Mouse (Mus musculus) gastrocnemius, postnatal 10 days (tissue): ENCODE measurements around the gene Pcbd2. TPM values are rescaled to one million over a fixed set of nuclear protein-coding genes. Genes with fewer than 3 reads are reported as not detected.
A peak's percentile ranks its signal among the peaks of the same experiment; 100 is the strongest.
"Not testable (repeated sequence)": the region's sequence is repeated elsewhere in the genome, so short reads cannot be mapped to it uniquely, and the experiment has no call there.

Source experiments
- DNase-seq: peaks from one replicate; pipeline ENCODE4 v3.0.0; 2021; ENCODE audit warnings: mixed read lengths
- long read RNA-seq, 2 experiments: library from polyadenylated mRNA; stranded (forward); transcript quantifications; one replicate each; pipeline ENCODE4 v2.0.0; 2021
- total RNA-seq, 2 experiments: library from RNA; stranded (reverse); gene quantifications; 2 replicates each; pipeline ENCODE4 v1.2.3; 2021

Pcbd2 gene
- total RNA-seq: 10 to 100 TPM; 25.8 to 30.5 TPM
- long read RNA-seq, experiment 1, transcript Pcbd2-201 (4 exons, 544 nt): major isoform, 12 of 14 reads
- long read RNA-seq, experiment 1, partial matches to known transcripts: 0 of 14 reads
- long read RNA-seq, experiment 1, other reads (novel, unspliced or antisense): 2 of 14 reads
- long read RNA-seq, experiment 2, transcript Pcbd2-201 (4 exons, 544 nt): major isoform, 10 of 13 reads
- long read RNA-seq, experiment 2, partial matches to known transcripts: 1 of 13 reads
- long read RNA-seq, experiment 2, other reads (novel, unspliced or antisense): 2 of 13 reads

DNA sequence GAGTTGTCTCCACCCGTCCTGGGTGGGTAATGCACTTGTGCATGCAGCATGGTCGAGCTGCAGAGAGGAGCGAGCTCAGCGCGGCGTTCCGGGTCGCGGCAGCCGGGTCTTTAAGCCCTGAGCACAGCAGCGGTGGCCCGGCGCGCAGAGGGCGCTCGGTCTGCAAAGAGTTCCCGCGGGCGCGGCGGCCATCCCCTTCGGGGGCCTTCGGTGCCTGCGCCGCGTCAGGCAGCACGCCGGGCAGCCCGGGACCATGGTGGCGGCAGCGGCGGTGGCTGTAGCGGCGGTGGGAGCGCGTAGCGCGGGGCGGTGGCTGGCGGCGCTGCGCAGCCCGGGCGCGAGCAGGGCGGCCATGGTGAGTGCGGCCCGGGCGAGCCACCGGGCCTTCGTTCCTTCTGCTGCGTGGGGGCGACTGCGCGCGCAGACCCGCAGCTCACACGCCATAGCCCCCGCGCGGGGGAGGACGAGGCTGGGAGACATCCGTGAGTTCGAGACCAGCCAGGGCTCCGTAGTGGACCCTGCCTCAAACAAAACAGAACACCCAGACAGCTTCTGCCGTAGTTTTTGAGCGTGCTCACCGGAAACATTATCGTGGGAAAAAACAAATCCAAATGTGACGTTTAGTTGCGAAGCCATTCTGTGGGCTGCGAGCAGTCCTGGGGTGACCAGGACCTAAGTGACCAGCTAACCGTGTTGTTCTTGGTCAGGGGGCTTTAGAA is at the start of gene Pcbd2:
Pcbd2 (plus strand) TSS at position 249 of the 719 bp plus-strand sequence.
- DNase-seq: peak; percentile 84

GRCm38 (mm10) chr13:55682201-55682600 is 45.0 kb upstream of the Pcbd2 start:
- DNase-seq: no peak

- no peak for DNase-seq
Measured at GRCm38 (mm10) chr13:55683581-55683980, 43.6 kb upstream of the Pcbd2 start.

GRCm38 (mm10) chr13:55686107-55686633 is 41.0 kb upstream of the Pcbd2 start:
- DNase-seq: no peak

DNA sequence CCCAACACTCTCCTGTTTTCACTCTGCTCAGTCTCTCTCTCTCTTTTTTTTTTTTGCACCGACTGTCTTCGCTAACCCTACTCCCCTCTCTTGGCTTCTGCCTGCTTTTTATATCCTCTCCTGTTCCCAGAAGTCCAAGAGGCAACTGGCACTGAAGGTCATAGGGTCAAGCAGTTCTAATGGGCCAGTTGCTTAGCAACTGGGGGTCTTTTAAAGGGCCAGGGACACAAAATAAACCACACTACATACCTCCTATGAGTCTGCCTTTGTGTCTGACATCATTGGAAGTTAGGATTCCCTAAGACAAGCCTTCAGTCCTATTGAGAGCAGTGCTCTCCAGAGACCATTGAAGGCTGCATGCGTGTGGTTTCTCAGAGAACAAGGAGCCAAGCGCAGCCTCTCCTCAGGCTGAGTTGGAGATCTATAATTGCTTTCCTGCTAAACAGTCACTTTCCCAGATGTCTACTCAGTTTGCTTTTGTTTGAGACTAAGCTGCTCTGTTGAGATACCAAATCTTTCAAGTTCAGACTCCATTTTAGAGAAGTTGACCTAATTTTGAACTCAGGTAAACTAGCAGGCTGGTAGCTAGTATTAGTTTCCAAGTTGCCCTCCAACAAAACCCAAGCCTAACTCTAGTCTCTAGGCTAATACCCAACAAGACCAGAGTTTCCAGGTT is 39.1 kb upstream of the Pcbd2 start:
- no peak for DNase-seq

GRCm38 (mm10) chr13:55692535-55693242 is 34.5 kb upstream of the Pcbd2 start, which contains the start of gene B230219D22Rik:
Gene B230219D22Rik, plus strand, starts transcription at chr13:55693124.
- peak; percentile 92 for DNase-seq

DNA sequence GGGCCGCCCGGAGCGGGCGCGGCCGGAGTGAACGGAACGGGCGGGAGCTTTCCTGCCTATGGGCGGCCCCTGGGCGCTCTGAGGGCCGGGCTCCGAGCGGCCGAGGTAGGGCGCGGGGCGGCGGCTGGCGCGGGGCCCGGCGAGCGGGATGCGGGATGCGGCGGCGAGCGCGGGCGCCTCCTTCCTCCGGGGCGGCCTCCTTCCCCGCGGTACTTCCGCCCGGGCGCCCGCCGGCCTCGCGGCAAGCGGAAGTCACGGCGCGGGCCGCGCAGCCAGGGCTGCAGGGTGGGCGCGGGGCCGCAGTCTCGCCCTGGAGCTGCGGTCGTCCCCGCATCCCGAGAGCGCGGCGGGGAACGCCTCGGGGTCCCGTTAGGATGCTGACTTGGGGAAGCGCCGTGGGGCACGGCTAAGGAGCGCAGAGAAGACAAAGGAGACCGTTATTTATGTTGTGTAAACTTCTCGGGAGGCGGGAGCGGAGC is 33.9 kb upstream of the Pcbd2 start:
- DNase-seq: peak; percentile 68

GRCm38 (mm10) chr13:55694110-55694509 is 33.1 kb upstream of the Pcbd2 start:
- no peak for DNase-seq

GRCm38 (mm10) chr13:55695989-55696388 is 31.2 kb upstream of the Pcbd2 start:
- DNase-seq: not testable (repeated sequence)

- no peak for DNase-seq
Measured at GRCm38 (mm10) chr13:55704301-55704700, 22.9 kb upstream of the Pcbd2 start.

DNA sequence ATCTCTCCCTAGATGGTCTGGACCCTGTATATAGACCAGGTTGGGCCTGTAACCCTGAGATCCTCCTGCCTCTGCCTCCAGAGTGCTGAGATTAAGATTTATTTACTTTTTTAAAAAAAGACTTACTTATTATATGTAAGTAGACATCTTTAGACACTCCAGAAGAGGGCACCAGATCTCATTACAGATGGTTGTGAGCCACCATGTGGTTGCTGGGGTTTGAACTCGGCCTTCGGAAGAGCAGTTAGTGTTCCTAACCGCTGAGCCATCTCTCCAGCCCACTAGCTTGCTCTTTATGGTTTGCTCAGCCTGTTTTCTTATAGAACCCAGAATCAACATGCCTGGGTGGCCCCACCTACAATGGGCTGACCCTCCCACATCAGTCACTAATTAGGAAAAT is 14.3 kb upstream of the Pcbd2 start:
- DNase-seq: no peak

GRCm38 (mm10) chr13:55714501-55715166 is 12.5 kb upstream of the Pcbd2 start, which contains the start of gene Txndc15:
Gene Txndc15, plus strand, starts transcription at chr13:55714650.
- peak; percentile 89 for DNase-seq

DNA sequence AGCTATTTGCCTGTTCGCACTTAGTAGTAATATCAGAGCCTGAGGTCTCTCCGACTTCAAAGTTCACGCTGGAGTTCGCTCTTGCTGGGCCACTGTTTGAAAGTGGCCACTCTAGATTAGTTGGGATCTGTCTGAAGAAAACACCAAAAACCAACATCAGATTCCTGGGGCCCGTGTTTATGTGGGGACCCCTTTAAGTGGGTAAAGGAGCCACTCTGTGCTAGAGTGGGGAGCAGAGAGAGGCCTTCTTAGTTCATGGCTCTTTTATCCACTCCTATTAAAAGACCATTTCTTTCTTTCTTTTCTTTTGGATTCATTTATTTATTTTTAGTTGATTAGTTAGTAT is 12.0 kb upstream of the Pcbd2 start:
- DNase-seq: no peak

GRCm38 (mm10) chr13:55715908-55716510 is 11.2 kb upstream of the Pcbd2 start:
- DNase-seq: no peak

GRCm38 (mm10) chr13:55721516-55721915 is 5.7 kb upstream of the Pcbd2 start:
- no peak for DNase-seq

DNA sequence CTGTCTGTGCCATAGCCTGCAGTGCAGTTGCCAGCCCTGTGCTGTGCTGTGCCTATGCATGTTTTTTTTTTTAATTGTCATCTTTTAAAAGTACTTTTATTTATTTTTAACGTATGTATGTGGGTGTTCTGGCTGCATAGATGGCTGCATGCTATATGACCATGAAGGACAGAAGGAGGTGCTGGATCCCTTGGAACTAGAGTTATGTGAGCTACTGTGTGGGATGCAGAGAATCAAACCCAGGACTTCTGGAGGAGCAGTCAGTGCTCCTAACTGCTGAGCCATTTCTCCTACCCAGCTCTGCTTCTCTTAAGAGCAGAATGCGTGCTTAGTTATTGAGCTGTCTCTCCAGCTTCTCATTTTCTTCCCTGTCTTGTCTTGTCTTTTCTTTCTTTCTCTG is 5.2 kb upstream of the Pcbd2 start:
- DNase-seq: no peak

- no peak for DNase-seq
Measured at GRCm38 (mm10) chr13:55726598-55727119, 509 bp upstream of the Pcbd2 start.

DNA sequence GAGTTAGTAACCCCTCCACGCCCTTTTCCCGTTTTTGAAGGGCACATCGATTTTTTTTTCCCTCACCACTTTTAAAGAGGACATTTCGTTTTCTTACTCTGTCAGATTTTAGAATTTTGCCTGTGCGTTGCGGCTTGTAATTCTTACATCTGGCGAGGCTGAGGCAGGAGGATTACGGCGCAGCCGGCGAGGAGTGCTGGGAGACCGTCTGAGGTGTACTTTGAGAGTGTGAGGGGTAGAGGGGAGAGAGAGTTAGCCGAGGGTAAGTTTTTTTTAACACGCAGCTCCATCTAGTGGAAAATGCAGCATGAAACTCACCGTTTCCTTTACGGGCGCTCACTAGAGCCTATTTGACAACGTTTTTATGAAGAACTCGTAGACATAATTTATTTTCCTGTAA is 671 bp downstream of the Pcbd2 start:
- DNase-seq: peak; percentile 56

DNA sequence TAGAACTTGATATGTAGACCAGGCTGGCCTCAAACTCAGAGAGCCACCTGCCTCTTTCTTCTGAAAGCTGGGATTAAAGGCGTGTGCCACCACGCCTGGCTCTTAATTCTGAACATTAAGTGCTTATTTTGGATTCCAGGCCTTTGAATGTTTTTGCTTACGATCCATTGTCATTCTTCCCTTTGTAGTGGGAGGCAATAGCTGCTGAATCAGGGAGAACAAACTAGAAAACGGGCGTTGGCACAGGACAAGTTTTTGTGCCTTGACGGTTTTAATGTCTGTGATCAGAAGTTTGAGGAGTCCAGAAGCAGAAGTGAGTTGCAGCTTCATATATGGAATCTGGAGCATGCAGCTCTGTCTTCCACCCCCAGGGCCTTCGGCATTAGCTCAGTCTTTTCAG is 3.5 kb downstream of the Pcbd2 start:
- DNase-seq: no peak

DNA sequence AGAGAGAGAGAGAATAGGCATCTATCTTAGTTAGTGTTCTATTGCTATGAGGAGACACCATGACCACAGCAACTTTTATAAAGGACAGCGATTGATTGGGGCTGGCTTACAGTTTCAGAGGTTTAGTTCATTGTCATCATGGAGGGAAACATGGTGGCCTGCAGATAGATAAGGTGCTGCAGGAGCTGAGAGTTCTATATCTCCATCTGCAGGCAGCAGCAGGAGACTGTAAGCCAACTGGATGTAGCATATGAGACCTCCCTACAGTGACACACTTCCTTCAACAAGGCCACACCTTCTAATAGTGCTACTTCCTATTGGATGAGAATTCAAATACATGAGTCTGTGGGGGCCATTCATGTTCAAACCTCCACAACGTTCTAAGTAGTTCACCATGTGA is 5.0 kb downstream of the Pcbd2 start:
- DNase-seq: no peak
